Mouse (Mus musculus) bone marrow macrophage, adult 2 months (primary cell): ENCODE measurements around the gene Spint2. TPM values are rescaled to one million over a fixed set of nuclear protein-coding genes. Genes with fewer than 3 reads are reported as not detected.
"Not testable (repeated sequence)": the region's sequence is repeated elsewhere in the genome, so short reads cannot be mapped to it uniquely, and the experiment has no call there.

Experiments used
- H3K27ac ChIP-seq: 2 replicates; pipeline ENCODE4 v1.5.1; 2012; ENCODE audit warnings: low read depth, low read length; ENCODE audit not compliant: insufficient read depth
- H3K4me1 ChIP-seq: 2 replicates; pipeline ENCODE4 v1.6.1; 2012; ENCODE audit warnings: low read length; ENCODE audit not compliant: control insufficient read depth, insufficient read depth
- H3K4me3 ChIP-seq: 2 replicates; pipeline ENCODE4 v1.5.1; 2012; ENCODE audit warnings: mild to moderate bottlenecking, low read length, moderate library complexity; ENCODE audit not compliant: insufficient read depth
- CTCF ChIP-seq: IDR thresholded peaks from 2 replicates; pipeline ENCODE4 v1.5.1; 2012; ENCODE audit warnings: low read depth, mild to moderate bottlenecking, low read length, moderate library complexity
- POLR2A ChIP-seq: IDR thresholded peaks from 2 replicates; pipeline ENCODE4 v1.6.1; 2012; ENCODE audit warnings: mild to moderate bottlenecking, low read depth, low read length, borderline replicate concordance
- polyA plus RNA-seq: library from polyadenylated mRNA; stranded (reverse); fragments of >200 nt; gene quantifications from 2 replicates; pipeline ENCODE4 v1.2.4, GENCODE M21; 2012; ENCODE audit not compliant: missing spikeins, insufficient read depth, insufficient read length

Gene Spint2
- polyA plus RNA-seq, 1 experiment, result 0.91 TPM

GRCm38 (mm10) chr7:29211415-29212198 lies 70.1 kb downstream of the Spint2 start:
- TF ChIP-seq CTCF (no peak), POLR2A (no peak)
- peak overlapping the region; percentile 73 for H3K27ac ChIP-seq
- peaks cover 6% of the 10 kb centered on the region; the same call in 1 of the 2 replicates for H3K4me1 ChIP-seq
- peak overlapping the region; percentile 48 for H3K4me3 ChIP-seq

GRCm38 (mm10) chr7:29211013-29211412 lies 70.7 kb downstream of the Spint2 start:
- Histone ChIP-seq H3K4me3 (peak overlapping the region; percentile 55), H3K27ac (peak overlapping the region; percentile 73)
- not testable (repeated sequence) for H3K4me1 ChIP-seq

Other genes starting within 250 kb of the Spint2 start
- 0.08 TPM in 1 of 2 replicates, not detected in the other for gene Ryr1, start 156.7 kb downstream of the Spint2 start, polyA plus RNA-seq
- 91.6 and 97.2 TPM in 2 replicates for gene Rasgrp4, start 147.1 kb downstream of the Spint2 start, polyA plus RNA-seq
- 30.1 and 32.3 TPM in 2 replicates for gene Fam98c, start 125.7 kb downstream of the Spint2 start, polyA plus RNA-seq
- gene Ggn, start 111.7 kb downstream of the Spint2 start, polyA plus RNA-seq, result 1.4 and 2.3 TPM in 2 replicates
- gene Spred3, start 111.5 kb downstream of the Spint2 start, polyA plus RNA-seq, result 11.1 and 12.7 TPM in 2 replicates
- gene Psmd8, start 101.2 kb downstream of the Spint2 start, polyA plus RNA-seq, result 207 and 217 TPM in 2 replicates
- gene Catsperg1, start 67.9 kb downstream of the Spint2 start, polyA plus RNA-seq, result 4.0 and 4.5 TPM in 2 replicates
- 32.3 and 39.1 TPM in 2 replicates for gene Kcnk6, start 49.4 kb downstream of the Spint2 start, polyA plus RNA-seq
- gene Yif1b, start 43.6 kb downstream of the Spint2 start, polyA plus RNA-seq, result 29.7 and 33.8 TPM in 2 replicates
- 1.9 TPM in 1 of 2 replicates, not detected in the other for gene 2200002D01Rik, start 33.4 kb downstream of the Spint2 start, polyA plus RNA-seq
- gene Ppp1r14a, start 7.4 kb upstream of the Spint2 start, polyA plus RNA-seq, result not detected in 2 replicates
- gene Dpf1, start 22.0 kb upstream of the Spint2 start, polyA plus RNA-seq, result 0.60 TPM in 1 of 2 replicates, not detected in the other
- 14.7 and 23.4 TPM in 2 replicates for gene Sipa1l3, start 236.7 kb upstream of the Spint2 start, polyA plus RNA-seq